Mouse (Mus musculus): Measurements from ENCODE around the gene Exosc1.

GRCm38 (mm10) chr19:41943841-41944240 is 10.6 kb upstream of the Exosc1 start:
- no peak for TF ChIP-seq CTCF (IDR thresholded peaks at IDR 0.05; ENCODE audit: control insufficient read depth, insufficient read depth, insufficient read length)
- no peak for TF ChIP-seq MAX (IDR thresholded peaks at IDR 0.05)
- no peak for TF ChIP-seq CEBPB (IDR thresholded peaks at IDR 0.05; ENCODE audit: low read depth)
- no peak for TF ChIP-seq FOSL1 (IDR thresholded peaks at IDR 0.05; ENCODE audit: insufficient read depth, low read length, poor library complexity, severe bottlenecking)
- no peak for TF ChIP-seq USF1 (IDR thresholded peaks at IDR 0.05; ENCODE audit: low read depth)
